Mouse (Mus musculus) spleen, postnatal 36 days (tissue): ENCODE results near the gene Tmem62.
A peak's percentile ranks its signal among the peaks of the same experiment; 100 is the strongest.
"Not testable (repeated sequence)": the region's sequence is repeated elsewhere in the genome, so short reads cannot be mapped to it uniquely, and the experiment has no call there.

Experiments used
- DNase-seq, 2 experiments: peaks; one replicate each; pipeline ENCODE4 v3.0.0; 2022; ENCODE audit warnings: low spot score in 2 of 2, mixed read lengths in 1 of 2

Tmem62 gene

GRCm38 (mm10) chr2:120976990-120977925 lies at the start of gene Tmem62:
Gene Tmem62, plus strand, starts transcription at chr2:120977017.
- DNase-seq: peak; percentile 71 to 73

GRCm38 (mm10) chr2:120933038-120933437 lies 43.8 kb upstream of the Tmem62 start:
- no peak for DNase-seq

- no peak for DNase-seq
Observed at GRCm38 (mm10) chr2:120951208-120951607, 25.6 kb upstream of the Tmem62 start.

- no peak for DNase-seq
Observed at GRCm38 (mm10) chr2:120952176-120952938, 24.5 kb upstream of the Tmem62 start.

DNA sequence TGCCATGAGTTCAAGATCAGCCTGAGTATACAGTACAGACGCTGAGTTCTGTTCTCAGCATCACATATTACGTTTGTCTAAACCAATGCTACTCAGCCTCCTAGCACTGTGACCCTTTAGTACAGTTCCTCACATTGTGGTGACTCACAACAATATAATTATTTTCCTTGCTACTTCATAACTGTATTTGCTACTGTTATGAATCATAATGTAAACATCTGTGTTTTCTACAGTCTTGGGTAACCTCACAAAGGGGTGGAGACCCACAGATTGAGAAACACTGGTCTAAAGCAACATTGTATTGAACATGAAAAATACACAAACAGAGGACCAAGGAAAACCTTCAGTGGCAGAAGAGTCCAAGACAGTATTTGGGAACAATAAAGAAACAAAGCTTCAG lies 17.5 kb upstream of the Tmem62 start:
- no peak for DNase-seq

GRCm38 (mm10) chr2:120959827-120960226 lies 17.0 kb upstream of the Tmem62 start:
- DNase-seq: no peak

- DNase-seq: no peak
Observed at GRCm38 (mm10) chr2:120960261-120960660, 16.6 kb upstream of the Tmem62 start.

DNA sequence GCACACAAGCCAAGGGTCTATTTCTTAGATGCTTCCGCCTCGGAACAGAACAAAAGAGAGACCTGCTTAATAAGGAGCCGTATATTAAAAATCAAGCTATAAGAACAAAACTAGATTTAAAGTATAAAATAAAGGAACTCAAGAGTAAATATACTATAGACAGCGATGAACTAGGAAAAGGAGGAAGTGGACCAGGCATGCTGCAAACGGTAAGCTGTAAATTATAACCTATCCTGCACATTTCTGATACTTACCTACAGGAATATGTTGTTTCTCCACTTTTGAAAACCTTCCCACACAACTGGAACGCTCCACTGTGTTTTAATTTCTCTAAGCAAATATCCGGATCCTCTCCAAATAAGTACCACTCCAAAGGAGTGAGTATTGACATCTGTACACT lies 13.7 kb upstream of the Tmem62 start:
- no peak for DNase-seq

GRCm38 (mm10) chr2:120965486-120965885 lies 11.3 kb upstream of the Tmem62 start:
- no peak for DNase-seq

DNA sequence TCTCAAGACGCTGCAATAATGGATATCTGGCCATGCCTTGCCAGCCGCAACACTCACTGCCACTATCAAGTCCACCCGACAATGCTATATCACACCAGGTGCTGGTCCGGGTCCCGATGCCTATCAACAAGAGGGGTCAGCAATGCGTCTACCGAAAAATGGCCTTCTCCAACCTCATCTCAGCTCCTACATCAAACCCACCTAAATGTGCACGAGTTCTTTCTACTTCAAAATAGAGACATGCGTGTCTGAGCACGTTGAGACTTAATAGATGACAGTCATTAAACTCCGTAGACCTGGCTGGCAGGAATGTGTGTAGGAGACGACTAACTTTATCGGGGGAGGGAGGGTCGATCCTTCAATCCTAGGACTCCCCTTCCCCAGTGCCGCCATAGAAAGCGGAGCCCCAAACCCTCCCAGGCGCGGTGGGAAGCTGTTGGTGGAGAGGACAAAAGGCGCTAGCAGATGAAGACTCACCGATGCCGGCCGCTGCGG lies 6.7 kb upstream of the Tmem62 start:
- peak in 1 of 2 experiments; percentile 22 for DNase-seq

GRCm38 (mm10) chr2:120970559-120971080 lies 6.2 kb upstream of the Tmem62 start, which contains the start of gene Ubr1:
Gene Ubr1, minus strand, starts transcription at chr2:120970715.
- peak; percentile 90 to 91 for DNase-seq

DNA sequence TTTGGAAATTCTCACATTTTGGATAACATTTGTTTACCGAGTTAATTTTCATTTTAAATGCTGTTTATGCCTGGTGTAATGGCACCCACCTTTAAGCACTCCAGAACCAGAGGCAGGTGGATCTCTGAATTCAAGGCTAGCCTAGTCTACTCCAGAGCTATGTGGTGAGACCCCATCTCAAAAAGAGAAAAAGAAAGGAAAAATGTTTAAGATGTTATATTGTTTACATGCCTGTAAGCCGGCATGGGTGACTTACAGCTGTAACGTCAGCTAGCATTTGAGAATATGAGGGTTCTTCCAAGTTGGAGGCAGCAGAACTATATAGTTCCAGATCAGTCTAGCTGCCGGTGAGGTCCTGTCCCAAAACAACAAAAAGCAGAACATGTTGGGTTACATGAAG lies 5.1 kb upstream of the Tmem62 start:
- no peak for DNase-seq

DNA sequence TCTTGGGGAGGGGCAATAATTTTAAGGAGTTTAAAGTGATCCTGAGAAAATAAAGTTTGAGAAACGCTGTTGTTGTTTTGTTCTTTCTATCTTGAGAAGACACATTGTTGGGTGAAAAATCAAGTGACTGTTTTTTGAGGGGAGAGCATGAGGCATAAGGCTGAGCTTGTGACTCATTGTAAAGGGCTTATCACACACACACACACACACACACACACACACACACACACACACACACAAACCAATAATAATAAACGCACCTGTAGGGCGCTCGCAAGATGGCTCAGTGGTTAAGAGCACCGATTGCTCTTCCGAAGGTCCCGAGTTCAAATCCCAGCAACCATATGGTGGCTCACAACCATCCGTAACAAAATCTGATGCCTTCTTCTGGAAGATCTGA lies 4.6 kb upstream of the Tmem62 start:
- DNase-seq: not testable (repeated sequence)

DNA sequence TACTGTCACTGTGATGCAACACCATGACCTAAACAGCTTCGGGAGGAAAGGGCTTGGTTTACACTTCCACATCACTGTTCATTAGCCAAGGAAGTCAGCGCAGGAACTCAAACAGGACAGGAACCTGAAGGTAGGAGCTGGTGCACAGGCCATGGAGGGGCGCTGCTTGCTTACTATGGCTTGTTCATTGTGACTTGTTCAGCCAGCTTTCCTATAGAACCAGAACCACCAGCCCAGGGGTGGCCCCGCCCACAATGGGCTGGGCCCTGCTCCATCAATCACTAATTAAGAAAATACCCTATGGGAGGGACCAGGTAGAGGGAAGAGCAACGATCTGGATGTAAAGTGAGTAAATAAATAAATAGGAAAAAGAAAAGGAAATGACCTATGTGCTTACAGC lies 3.9 kb upstream of the Tmem62 start:
- peak in 1 of 2 experiments; percentile 5 for DNase-seq

- peak in 1 of 2 experiments; percentile 22 for DNase-seq
Observed at GRCm38 (mm10) chr2:120976308-120976707, 509 bp upstream of the Tmem62 start.

DNA sequence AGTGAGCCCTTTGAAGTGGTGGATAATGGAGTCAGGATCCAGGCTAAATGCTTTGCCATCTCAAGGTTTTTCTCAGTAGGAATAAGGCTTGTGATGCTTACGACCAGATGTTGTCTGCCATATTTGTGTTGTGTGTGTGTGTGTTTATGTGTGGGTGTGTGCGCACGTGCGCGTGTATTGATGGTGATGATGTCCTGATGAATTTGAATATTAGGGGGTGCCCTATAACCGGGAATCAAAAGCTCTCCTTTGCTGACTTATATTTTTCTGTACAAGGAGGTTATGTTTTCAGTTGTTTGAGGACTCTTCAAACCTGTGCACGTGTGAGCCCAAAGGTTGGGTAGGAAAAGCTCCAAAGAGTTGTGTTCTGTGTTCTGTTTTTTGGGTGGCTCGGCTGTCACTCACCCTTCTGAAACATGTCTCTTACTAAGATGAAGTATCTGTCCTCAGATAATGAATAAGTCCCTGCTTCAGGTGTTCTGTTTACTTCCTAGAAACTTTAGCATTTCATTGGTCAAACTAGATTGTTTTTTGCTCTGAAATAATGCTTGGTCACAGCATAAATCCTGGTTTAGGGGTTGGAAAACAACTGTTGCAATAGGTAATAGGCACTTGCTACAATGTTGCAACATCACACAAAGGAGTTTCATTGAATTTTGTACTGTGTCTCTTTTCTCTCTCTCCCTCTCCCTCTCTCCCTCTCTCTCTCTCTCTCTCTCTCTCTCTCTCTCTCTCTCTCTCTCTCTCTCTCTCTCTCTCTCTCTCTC lies 1.3 kb downstream of the Tmem62 start:
- no peak for DNase-seq

- DNase-seq: peak in 1 of 2 experiments; percentile 11
Observed at GRCm38 (mm10) chr2:120978693-120979037, 1.8 kb downstream of the Tmem62 start.

GRCm38 (mm10) chr2:120979819-120980218 lies 3.0 kb downstream of the Tmem62 start:
- no peak for DNase-seq

- no peak for DNase-seq
Observed at GRCm38 (mm10) chr2:120980861-120981260, 4.0 kb downstream of the Tmem62 start.

DNA sequence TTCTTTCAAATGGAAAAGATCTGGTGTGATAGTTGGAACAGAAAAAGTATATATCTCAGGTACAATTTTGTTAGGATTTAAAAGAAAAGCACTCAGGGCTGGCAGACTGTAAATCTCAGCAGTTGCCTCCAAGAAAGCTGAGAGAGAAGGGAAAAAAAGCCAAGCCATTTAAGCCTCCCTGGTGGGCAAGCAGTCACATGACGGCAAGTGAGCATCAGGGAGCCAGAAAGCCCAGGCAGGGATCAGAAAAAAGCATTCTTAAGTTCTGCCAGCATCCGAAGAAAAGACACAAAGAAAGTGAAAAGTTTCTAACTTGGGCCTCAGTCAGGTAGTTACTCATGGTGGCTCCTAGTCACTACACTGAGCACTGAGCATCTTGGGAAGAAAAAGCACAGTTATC lies 6.8 kb downstream of the Tmem62 start:
- no peak for DNase-seq

DNA sequence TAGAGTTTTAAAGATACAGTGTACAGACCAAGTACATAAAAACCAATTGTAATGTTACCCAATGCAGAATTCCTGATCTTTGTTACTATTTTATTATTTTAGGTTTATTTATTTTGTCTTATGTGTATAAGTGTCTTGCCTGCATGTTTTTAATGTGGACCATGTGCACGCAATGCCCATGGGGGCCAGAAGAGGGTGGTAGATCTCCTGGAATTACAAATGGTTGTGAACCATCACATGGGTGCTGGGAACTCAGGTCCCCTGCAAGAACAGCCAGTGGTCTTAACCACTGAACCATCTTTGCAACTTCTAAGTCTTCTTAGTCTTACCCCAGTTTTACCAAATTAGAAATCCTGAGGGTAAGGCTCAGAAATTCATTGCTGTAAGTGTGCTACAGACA lies 8.4 kb downstream of the Tmem62 start:
- DNase-seq: no peak
